Mouse (Mus musculus): ENCODE data around the gene Map2k7. TPM values are rescaled to one million over a fixed set of nuclear protein-coding genes. Genes with fewer than 3 reads are reported as not detected.

Map2k7 gene
- polyA plus RNA-seq, 1 experiment, result 35.0 TPM

GRCm38 (mm10) chr8:4211097-4211496 lies 27.4 kb upstream of the Map2k7 start:
- Histone ChIP-seq H3K4me2 (ENCODE audit: low read depth) (no peak overlapping the region), H3K36me3 (ENCODE audit: control insufficient read depth, insufficient read depth) (no peaks in the 10 kb centered on the region), H3K79me2 (ENCODE audit: control insufficient read depth, insufficient read depth) (no peaks in the 10 kb centered on the region), H3K4me3 (no peak overlapping the region), H3K27me3 (ENCODE audit: control insufficient read depth, insufficient read depth, insufficient read length) (no peaks in the 10 kb centered on the region), H3ac (ENCODE audit: control insufficient read depth, insufficient read length) (no peak overlapping the region)
- TF ChIP-seq TCF12 (IDR thresholded peaks at IDR 0.05; ENCODE audit: insufficient read depth, poor library complexity, severe bottlenecking) (no peak), E2F4 (IDR thresholded peaks at IDR 0.05; ENCODE audit: insufficient read depth) (no peak), USF1 (IDR thresholded peaks at IDR 0.05; ENCODE audit: low read depth) (no peak), POLR2A (IDR thresholded peaks at IDR 0.05; ENCODE audit: insufficient read length, low read depth) (no peak), MAX (IDR thresholded peaks at IDR 0.05; ENCODE audit: low read depth) (no peak), REST (IDR thresholded peaks at IDR 0.05; ENCODE audit: insufficient read depth, insufficient read length) (no peak), MYOD1 (IDR thresholded peaks at IDR 0.05; ENCODE audit: control insufficient read depth in 1 of 3, insufficient read length in 2 of 3, low read depth in 2 of 3) (no peak), POLR2AphosphoS2 (IDR thresholded peaks at IDR 0.05; ENCODE audit: insufficient read length, low read depth) (no peak), CEBPB (IDR thresholded peaks at IDR 0.05; ENCODE audit: insufficient read depth, poor library complexity, severe bottlenecking) (no peak), TCF3 (IDR thresholded peaks at IDR 0.05; ENCODE audit: insufficient read length, low read depth) (no peak), SRF (IDR thresholded peaks at IDR 0.05; ENCODE audit: control insufficient read depth, insufficient read length, low read depth) (no peak), MYOG (IDR thresholded peaks at IDR 0.05; ENCODE audit: control insufficient read depth in 1 of 3, insufficient read depth in 1 of 3, insufficient read length in 2 of 3, low read depth in 2 of 3) (no peak)

GRCm38 (mm10) chr8:4212809-4213209 lies 25.7 kb upstream of the Map2k7 start:
- Histone ChIP-seq H3K79me2 (ENCODE audit: control insufficient read depth, insufficient read depth) (no peaks in the 10 kb centered on the region), H3K4me2 (ENCODE audit: low read depth) (peak overlapping the region; percentile 77), H3K4me3 (no peak overlapping the region), H3K27me3 (ENCODE audit: control insufficient read depth, insufficient read depth, insufficient read length) (peaks cover 8% of the 10 kb centered on the region), H3ac (ENCODE audit: control insufficient read depth, insufficient read length) (peak overlapping the region; percentile 11), H3K36me3 (ENCODE audit: control insufficient read depth, insufficient read depth) (no peaks in the 10 kb centered on the region)
- no peak for TF ChIP-seq POLR2A (IDR thresholded peaks at IDR 0.05; ENCODE audit: insufficient read length, low read depth)

- Histone ChIP-seq H3K36me3 (ENCODE audit: control insufficient read depth, insufficient read depth) (no peaks in the 10 kb centered on the region), H3ac (ENCODE audit: control insufficient read depth, insufficient read length) (peak overlapping the region; percentile 11), H3K4me3 (peak overlapping the region; percentile 11), H3K27me3 (ENCODE audit: control insufficient read depth, insufficient read depth, insufficient read length) (peaks cover 12% of the 10 kb centered on the region), H3K79me2 (ENCODE audit: control insufficient read depth, insufficient read depth) (no peaks in the 10 kb centered on the region), H3K4me2 (ENCODE audit: low read depth) (peak overlapping the region; percentile 77)
- TF ChIP-seq POLR2AphosphoS2 (IDR thresholded peaks at IDR 0.05; ENCODE audit: insufficient read length, low read depth), result no peak
- no peak for TF ChIP-seq SRF (IDR thresholded peaks at IDR 0.05; ENCODE audit: control insufficient read depth, insufficient read length, low read depth)
- no peak for TF ChIP-seq USF1 (IDR thresholded peaks at IDR 0.05; ENCODE audit: low read depth)
- TF ChIP-seq MAX (IDR thresholded peaks at IDR 0.05; ENCODE audit: low read depth), result no peak
- TF ChIP-seq REST (IDR thresholded peaks at IDR 0.05; ENCODE audit: insufficient read depth, insufficient read length), result no peak
- TF ChIP-seq TCF3 (IDR thresholded peaks at IDR 0.05; ENCODE audit: insufficient read length, low read depth), result no peak
- no peak for TF ChIP-seq MYOG (IDR thresholded peaks at IDR 0.05; ENCODE audit: control insufficient read depth in 1 of 3, insufficient read depth in 1 of 3, insufficient read length in 2 of 3, low read depth in 2 of 3)
- no peak for TF ChIP-seq MYOD1 (IDR thresholded peaks at IDR 0.05; ENCODE audit: control insufficient read depth in 1 of 3, insufficient read length in 2 of 3, low read depth in 2 of 3)
- no peak for TF ChIP-seq CEBPB (IDR thresholded peaks at IDR 0.05; ENCODE audit: insufficient read depth, poor library complexity, severe bottlenecking)
- no peak for TF ChIP-seq POLR2A (IDR thresholded peaks at IDR 0.05; ENCODE audit: insufficient read length, low read depth)
- TF ChIP-seq TCF12 (IDR thresholded peaks at IDR 0.05; ENCODE audit: insufficient read depth, poor library complexity, severe bottlenecking), result no peak
- no peak for TF ChIP-seq E2F4 (IDR thresholded peaks at IDR 0.05; ENCODE audit: insufficient read depth)
Observed at GRCm38 (mm10) chr8:4213210-4214005, 25.1 kb upstream of the Map2k7 start.

- Histone ChIP-seq H3K27me3 (ENCODE audit: control insufficient read depth, insufficient read depth, insufficient read length) (peaks cover 12% of the 10 kb centered on the region), H3K4me3 (peak overlapping the region; percentile 11), H3K36me3 (ENCODE audit: control insufficient read depth, insufficient read depth) (no peaks in the 10 kb centered on the region), H3K79me2 (ENCODE audit: control insufficient read depth, insufficient read depth) (no peaks in the 10 kb centered on the region), H3ac (ENCODE audit: control insufficient read depth, insufficient read length) (peak overlapping the region; percentile 11), H3K4me2 (ENCODE audit: low read depth) (peak overlapping the region; percentile 77)
- TF ChIP-seq TCF3 (IDR thresholded peaks at IDR 0.05; ENCODE audit: insufficient read length, low read depth) (no peak), SRF (IDR thresholded peaks at IDR 0.05; ENCODE audit: control insufficient read depth, insufficient read length, low read depth) (no peak), E2F4 (IDR thresholded peaks at IDR 0.05; ENCODE audit: insufficient read depth) (no peak), CEBPB (IDR thresholded peaks at IDR 0.05; ENCODE audit: insufficient read depth, poor library complexity, severe bottlenecking) (no peak), POLR2A (IDR thresholded peaks at IDR 0.05; ENCODE audit: insufficient read length, low read depth) (no peak), USF1 (IDR thresholded peaks at IDR 0.05; ENCODE audit: low read depth) (no peak), MYOG (IDR thresholded peaks at IDR 0.05; ENCODE audit: control insufficient read depth in 1 of 3, insufficient read depth in 1 of 3, insufficient read length in 2 of 3, low read depth in 2 of 3) (no peak), MAX (IDR thresholded peaks at IDR 0.05; ENCODE audit: low read depth) (no peak), POLR2AphosphoS2 (IDR thresholded peaks at IDR 0.05; ENCODE audit: insufficient read length, low read depth) (no peak), REST (IDR thresholded peaks at IDR 0.05; ENCODE audit: insufficient read depth, insufficient read length) (no peak)
Observed at GRCm38 (mm10) chr8:4214006-4214980, 24.2 kb upstream of the Map2k7 start.
